Comparison of ENCODE assay signal across 11 mouse cellular contexts in the genomic region with DNA sequence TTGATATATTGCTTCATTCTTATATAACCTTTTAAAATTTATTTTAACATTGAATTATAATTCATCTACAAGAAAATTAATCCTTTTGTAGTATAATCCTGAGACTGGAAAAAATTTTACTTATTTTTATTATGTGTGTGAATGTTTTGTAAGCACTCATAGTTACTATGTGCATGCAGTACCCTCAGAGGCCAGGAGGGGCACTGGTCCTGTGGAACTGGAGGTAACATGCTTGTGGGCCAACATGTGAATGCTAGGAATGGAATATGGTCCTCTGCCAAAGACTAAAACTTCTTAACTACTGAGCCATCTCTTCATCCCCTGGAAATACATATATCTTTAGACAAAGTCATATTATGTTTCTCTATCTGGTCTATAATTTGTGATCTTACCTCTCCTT.
DNase-seq lines count a peak whose midpoint lies in the region; ATAC-seq lines count a peak whose summit lies in the region.
"Had no signal": no experiment of that assay in that cellular context is flagged by ENCODE, and none has a peak within 500 bp of the region (broad histone marks: within the 10 kb centered on the region; RNA-seq: fewer than 3 reads in every experiment).

No protein-coding gene starts in this region.

- H3K4me2 ChIP-seq in hindbrain, embryonic 13.5 days, result no peak overlapping the region
- H3K4me2 ChIP-seq in midbrain, embryonic 11.5 days, result no peak overlapping the region
- H3K4me2 ChIP-seq in midbrain, embryonic 16.5 days (ENCODE audit: low read length), result no peak overlapping the region

- DNase-seq in hindbrain, embryonic 10.5 days (ENCODE audit: low spot score), result peak; percentile 14
- DNase-seq in midbrain, embryonic 11.5 days (ENCODE audit: low spot score, missing footprints), result peak; percentile 88
- DNase-seq in R1 (ENCODE audit: low read depth, low spot score), result peak; percentile 55
- no peak for DNase-seq in urinary bladder, postnatal 36 days (ENCODE audit: low spot score in 2 of 2)
- no peak for DNase-seq in left cerebral cortex, adult 18-20 months (ENCODE audit: low spot score in 2 of 2)
- DNase-seq: cerebellum, adult 8-10 months; heart, postnatal 10 days had no signal

- no peaks in the 10 kb centered on the region for H3K36me3 ChIP-seq in hindbrain, embryonic 10.5 days
- no peaks in the 10 kb centered on the region for H3K36me3 ChIP-seq in hindbrain, embryonic 13.5 days
- no peaks in the 10 kb centered on the region for H3K36me3 ChIP-seq in midbrain, embryonic 11.5 days (ENCODE audit: control insufficient read depth, insufficient read depth, low read length)
- no peaks in the 10 kb centered on the region for H3K36me3 ChIP-seq in midbrain, embryonic 16.5 days (ENCODE audit: control insufficient read depth, insufficient read depth, low read length)

- H3K4me3 ChIP-seq in hindbrain, embryonic 10.5 days, result no peak overlapping the region
- H3K4me3 ChIP-seq in hindbrain, embryonic 13.5 days, result no peak overlapping the region
- H3K4me3 ChIP-seq in midbrain, embryonic 11.5 days (ENCODE audit: low read depth, low read length), result no peak overlapping the region
- H3K4me3 ChIP-seq in midbrain, embryonic 16.5 days (ENCODE audit: low read depth, low read length), result no peak overlapping the region

- no peak overlapping the region for H3K27ac ChIP-seq in hindbrain, embryonic 10.5 days
- H3K27ac ChIP-seq in hindbrain, embryonic 13.5 days, result no peak overlapping the region
- no peak overlapping the region for H3K27ac ChIP-seq in midbrain, embryonic 11.5 days (ENCODE audit: low read depth, low read length)
- no peak overlapping the region for H3K27ac ChIP-seq in midbrain, embryonic 16.5 days (ENCODE audit: low read length)
- H3K27ac ChIP-seq: macrophage had no signal

- no peaks in the 10 kb centered on the region for H3K4me1 ChIP-seq in hindbrain, embryonic 10.5 days (replicated peaks)
- no peaks in the 10 kb centered on the region for H3K4me1 ChIP-seq in hindbrain, embryonic 13.5 days (replicated peaks)
- no peaks in the 10 kb centered on the region for H3K4me1 ChIP-seq in midbrain, embryonic 11.5 days (ENCODE audit: control insufficient read depth, insufficient read depth, low read length)
- no peaks in the 10 kb centered on the region for H3K4me1 ChIP-seq in midbrain, embryonic 16.5 days (ENCODE audit: control insufficient read depth, insufficient read depth, low read length)

- no peaks in the 10 kb centered on the region for H3K27me3 ChIP-seq in hindbrain, embryonic 10.5 days (ENCODE audit: insufficient read depth, poor library complexity, severe bottlenecking)
- no peaks in the 10 kb centered on the region for H3K27me3 ChIP-seq in hindbrain, embryonic 13.5 days
- no peaks in the 10 kb centered on the region for H3K27me3 ChIP-seq in midbrain, embryonic 11.5 days (ENCODE audit: control insufficient read depth, insufficient read depth, low read length)
- H3K27me3 ChIP-seq in midbrain, embryonic 16.5 days (ENCODE audit: control insufficient read depth, insufficient read depth, low read depth, low read length), result no peaks in the 10 kb centered on the region

- no peak overlapping the region for H3K9ac ChIP-seq in hindbrain, embryonic 13.5 days
- no peak overlapping the region for H3K9ac ChIP-seq in midbrain, embryonic 11.5 days (ENCODE audit: low read length)
- H3K9ac ChIP-seq in midbrain, embryonic 16.5 days (ENCODE audit: low read depth, low read length), result no peak overlapping the region

- no peak for ATAC-seq in hindbrain, embryonic 13.5 days (ENCODE audit: low FRiP score)
- no peak for ATAC-seq in midbrain, embryonic 11.5 days (ENCODE audit: low FRiP score)
- ATAC-seq in midbrain, embryonic 16.5 days, result no peak
- ATAC-seq in megakaryocyte-erythroid progenitor cell, adult 5-6 weeks (replicated peaks; ENCODE audit: low FRiP score, low TSS enrichment, poor library complexity, severe bottlenecking), result peak; percentile 82; the same call in 1 of the 2 replicates

- H3K9me3 ChIP-seq in hindbrain, embryonic 10.5 days, result no peaks in the 10 kb centered on the region
- no peaks in the 10 kb centered on the region for H3K9me3 ChIP-seq in hindbrain, embryonic 13.5 days
- H3K9me3 ChIP-seq in midbrain, embryonic 11.5 days (ENCODE audit: control insufficient read depth, low read length), result no peaks in the 10 kb centered on the region
- H3K9me3 ChIP-seq in midbrain, embryonic 16.5 days (replicated peaks; ENCODE audit: control insufficient read depth, low read length, poor library complexity, severe bottlenecking), result no peaks in the 10 kb centered on the region

Comparison
In these comparisons a context has a peak if more than half of its experiments do, and no peak if none do; other contexts are left out.
1. DNase-seq: peak in hindbrain, embryonic 10.5 days (single experiment), midbrain, embryonic 11.5 days (single experiment) and R1 (single experiment); none in urinary bladder, postnatal 36 days (0 of 2) and left cerebral cortex, adult 18-20 months (0 of 2).